Mouse (Mus musculus) cerebellum, adult 9-10 months (tissue): Measurements from ENCODE around the gene Ttll4.

Experiments used
- DNase-seq: peaks from one replicate; pipeline ENCODE4 v3.0.0; 2022

Ttll4 gene

DNA sequence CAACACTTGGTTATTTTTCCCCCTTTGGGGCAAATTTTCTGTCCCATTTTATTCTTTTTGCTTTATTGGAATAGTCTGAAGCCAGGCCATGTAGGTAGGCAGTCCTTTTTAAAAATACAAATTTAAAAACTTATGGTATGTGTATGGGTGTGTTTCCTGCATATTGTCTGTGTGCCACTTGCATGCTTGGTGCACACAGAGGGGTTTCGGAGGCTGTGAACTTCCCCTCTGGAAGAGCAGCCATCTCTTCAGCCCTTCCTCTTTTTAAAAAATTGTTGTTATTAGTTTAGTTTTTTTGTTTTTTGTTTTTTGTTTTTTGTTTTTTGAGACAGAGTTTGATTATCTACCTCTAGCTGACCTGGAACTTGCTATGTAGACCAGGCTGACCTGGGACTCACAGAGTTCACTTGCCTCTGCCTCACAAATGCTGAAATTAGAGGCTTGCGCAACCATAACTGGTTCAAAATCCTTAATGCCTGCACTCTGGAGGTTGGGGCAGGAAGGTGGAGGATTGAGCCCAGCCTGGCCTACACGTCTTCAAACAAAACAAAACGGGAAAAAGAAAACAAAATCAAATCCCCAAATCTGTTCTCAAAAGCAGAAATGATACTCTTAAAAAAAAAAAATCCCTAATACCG, 51.0 kb downstream of the Ttll4 start:
- DNase-seq = no peak

DNA sequence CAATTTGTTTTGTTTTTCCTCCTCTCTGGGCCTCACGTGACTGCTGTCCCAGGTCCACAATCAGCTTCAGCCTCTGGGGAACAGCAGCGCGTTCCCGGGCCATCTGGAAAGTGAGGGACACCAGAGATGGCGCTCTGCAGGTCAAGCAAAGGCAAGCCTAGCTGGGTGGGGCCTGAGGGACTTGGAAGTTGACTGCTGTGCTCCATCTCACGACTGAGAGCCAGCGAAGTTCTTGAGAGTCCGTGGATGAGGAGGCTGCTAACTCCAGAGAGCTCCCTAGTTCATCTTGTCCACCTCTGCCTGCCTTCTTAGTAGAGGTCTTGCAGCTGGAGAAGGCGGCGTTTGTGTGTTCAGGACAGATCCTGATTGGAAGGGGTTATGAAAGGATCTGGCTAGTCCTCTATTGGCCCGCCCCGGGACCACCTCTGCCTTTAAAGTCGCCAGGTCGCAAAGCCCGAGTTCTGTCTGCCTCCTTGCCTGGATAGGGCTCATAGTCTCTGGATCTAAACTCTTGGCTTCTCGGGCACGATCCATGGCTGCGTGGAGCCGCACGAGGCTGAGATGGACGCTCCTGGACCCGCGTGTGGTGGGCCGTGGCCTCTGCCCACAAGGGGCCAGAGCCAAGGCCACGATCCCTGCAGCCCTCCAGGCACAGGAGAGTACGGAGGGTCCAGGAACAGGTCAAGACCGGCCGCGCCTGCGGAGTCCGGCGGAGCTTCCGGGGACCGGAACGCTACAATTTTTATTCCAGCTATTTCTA, 51.7 kb downstream of the Ttll4 start, which contains the start of gene Cyp27a1:
Cyp27a1 (plus strand) TSS at position 476 of the 760 bp plus-strand sequence.
- peak; percentile 9 for DNase-seq

DNA sequence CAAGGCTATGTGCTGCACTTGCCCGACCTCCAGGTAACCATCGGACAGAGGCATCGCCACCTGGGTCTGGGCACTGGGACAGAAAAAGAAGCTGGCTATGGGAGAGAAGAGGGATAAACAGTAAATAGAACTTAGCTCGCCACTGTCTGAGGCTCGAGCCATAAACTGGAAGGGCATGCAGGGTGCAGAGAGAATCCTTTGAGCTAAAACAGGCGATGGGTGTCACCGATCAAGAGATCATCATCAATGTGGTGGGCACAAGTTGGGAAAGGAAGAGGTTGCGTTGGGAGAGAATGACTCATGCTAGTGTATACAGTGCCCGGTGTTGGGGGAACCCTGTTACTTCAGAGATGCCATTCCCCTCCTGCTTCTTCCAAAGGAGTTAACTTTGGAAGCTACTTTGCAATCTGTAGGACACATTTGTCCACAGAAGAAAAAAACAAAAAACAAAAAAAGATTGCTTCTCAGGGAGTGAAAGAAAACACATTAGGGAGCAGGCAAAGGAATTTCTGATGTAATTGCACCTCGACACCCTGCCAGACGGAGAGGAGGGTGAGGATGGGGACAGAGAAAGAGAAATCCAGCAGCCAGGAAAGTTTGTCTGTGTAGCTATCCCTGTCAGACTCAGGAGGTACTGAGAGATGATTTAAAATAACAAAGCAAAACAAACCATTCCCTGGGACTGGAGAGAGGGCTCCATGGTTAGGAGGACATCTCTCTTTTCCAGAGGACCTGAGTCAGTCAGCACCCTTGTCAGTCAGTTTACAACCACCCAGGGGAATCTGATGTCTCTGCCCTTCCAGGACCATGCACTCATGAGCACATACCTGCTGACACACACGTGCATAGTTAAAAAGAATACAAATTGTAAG, 52.5 kb downstream of the Ttll4 start:
- DNase-seq = no peak

DNA sequence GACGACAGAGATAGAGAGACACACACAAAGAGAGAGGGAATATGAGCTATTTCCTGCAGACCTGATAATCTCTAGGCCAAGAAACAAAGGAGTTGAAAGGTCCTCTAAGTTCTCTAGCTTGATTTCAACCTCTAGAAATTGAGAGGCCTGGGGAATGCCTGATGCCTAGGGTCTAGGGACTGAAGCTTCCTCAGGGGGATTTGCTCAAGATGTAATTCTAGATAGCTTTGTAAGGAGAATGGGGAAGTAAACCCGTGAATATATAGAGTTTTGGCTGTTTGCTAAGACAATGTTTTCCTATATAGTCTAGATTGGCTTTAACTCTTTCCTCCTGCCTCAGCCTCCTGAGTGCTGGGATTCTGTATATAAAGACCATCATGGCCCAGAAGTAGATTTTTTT, 53.4 kb downstream of the Ttll4 start:
- DNase-seq = no peak

DNA sequence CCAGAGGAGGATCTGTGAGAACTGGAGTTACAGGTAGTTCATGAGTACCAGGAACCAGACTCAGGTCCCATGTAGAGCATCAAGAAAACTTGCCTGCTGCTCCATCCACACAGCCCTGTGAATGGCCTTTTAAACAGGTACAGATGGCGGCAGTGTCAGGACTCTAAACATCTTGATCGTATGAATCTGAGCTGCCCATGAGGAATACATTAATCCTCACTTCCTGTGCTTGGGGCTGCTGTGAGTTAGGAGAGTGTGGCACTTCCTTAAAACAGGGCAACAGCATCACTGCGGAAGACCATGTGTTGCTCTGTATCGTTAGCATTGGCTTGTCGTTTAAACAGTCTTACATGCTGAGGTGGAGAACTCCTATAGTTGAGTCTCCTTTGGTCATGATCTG, 53.9 kb downstream of the Ttll4 start:
- DNase-seq = no peak

DNA sequence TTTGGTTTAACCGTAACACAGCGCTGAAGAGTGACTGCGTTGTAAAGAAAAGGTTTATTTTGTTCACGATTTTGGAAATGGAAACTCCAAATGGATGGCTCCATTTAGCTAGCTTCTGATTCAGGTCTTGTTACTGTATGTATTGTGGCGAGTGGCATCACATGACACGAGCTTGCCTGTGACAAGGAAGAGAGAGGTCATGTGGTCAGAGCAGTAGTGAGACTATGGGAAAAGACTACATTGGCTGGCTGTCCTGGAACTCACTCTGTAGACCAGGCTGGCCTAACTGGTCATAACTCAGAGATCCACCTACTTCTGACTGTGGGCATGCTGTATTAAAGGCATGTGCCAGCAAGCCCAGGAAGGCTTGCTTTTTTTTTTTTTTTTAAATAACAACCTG, 54.3 kb downstream of the Ttll4 start:
- DNase-seq = no peak

DNA sequence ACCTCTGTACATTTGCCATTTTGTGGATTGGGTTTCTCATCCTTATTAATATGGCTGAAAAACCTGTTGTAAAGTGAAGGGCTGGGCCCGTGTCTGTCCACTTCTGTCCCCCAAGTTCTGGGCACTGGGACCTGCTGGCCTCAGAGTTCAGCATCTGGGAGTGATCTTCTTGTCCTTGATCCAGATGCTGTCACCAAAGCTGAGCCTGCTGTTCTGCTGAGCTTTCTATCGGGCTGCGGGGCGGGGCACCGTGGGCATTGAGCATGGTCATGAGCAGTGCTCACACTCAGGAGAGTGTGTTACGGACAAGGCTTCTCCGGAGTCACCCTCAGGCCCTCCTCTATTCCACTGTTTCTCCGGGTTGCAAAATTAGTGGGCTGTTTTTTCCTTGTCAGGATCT, 56.6 kb downstream of the Ttll4 start:
- no peak for DNase-seq

DNA sequence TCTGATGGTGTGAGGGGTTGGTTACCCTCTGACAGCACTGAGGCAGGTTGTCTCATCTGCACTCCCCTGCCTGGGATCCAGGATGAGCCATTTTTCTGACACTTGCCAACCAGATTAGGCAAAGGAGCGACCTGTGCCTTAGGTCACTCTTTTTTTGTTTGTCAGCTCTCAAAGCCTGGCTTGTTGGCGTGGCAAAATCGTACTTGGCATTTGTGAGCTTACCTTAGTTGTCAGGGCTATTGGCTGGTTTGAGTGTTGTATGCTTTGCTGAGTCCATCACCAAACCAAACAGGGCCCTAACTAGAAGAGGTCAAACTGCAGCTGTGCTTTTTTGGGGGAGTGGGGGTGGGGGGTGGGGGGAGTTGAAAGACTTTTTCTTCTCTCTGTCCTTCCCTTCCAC, 57.7 kb downstream of the Ttll4 start:
- no peak for DNase-seq

DNA sequence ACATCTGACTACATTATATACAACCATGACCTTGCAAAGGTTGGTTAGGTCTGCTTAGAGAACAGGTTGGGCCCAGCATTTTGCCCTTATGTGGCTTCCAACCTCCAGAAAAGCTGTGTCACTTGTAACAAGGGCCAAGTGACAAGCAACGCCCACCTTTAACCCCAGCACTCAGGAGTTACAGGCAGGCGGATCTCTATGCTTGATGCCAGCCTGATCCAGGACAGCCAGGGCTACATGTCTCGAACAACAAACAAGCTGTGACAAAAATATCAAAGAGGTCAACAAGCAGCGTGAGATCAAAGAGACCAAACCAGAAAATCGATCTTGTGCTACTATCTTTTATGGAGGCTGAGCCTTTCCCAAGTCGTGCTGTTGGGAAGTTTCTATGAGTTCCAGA, 60.1 kb downstream of the Ttll4 start:
- no peak for DNase-seq

DNA sequence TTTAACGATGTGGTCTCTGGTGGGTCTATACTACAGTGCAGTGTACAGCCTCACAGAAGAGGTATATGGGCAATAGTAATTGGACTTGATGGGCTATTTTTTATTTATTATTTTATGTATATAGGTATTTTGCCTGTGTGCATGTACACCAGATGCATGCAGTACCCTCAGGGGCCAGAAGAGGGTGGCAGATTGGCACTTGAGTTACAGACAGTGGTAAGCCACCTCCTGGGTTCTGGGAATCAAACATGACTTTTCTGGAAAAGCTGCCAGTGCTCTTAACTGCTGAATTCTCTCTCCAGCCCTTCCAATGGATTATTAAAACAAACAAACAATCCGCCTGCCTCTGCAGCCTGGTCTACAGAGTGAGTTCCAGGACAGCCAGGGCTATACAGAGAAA, 62.2 kb downstream of the Ttll4 start:
- DNase-seq = no peak

DNA sequence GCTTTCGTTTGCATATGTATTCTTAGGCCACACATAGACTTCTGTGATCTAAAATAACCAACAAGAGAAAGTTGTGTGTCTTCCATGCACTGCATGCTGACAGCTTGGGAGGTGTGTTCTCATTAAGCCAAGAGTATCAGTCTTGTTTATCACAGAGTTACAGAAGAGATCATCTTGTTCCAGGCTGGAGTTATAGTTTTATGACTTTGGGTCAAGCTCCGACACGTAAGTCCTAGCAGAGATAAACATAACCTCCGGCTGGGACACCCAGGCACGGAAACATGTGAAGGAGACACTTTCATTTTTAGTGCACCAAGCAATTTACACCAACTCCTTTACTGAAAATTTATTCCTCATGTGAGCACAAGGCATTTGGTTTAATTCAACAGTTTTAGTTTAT, 64.6 kb downstream of the Ttll4 start:
- DNase-seq = no peak

DNA sequence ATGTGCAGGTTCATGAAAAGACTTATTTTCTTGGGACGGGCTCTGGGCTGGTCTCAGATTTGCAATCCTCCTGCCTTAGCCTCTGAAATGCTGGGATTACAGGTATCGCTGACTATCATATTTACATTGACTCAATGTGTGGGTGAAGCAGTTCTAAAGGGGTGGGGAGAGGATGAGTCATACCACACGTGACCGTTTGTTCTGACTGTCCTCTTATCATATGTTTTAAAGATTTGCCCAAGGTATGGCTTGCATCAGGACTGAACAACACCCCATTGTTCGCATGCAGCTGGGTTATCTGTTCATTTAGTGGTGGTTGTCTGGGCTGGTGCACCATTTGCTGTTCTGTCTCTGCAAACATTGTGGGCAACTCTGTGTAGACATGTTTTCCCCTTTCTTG, 65.1 kb downstream of the Ttll4 start:
- no peak for DNase-seq

DNA sequence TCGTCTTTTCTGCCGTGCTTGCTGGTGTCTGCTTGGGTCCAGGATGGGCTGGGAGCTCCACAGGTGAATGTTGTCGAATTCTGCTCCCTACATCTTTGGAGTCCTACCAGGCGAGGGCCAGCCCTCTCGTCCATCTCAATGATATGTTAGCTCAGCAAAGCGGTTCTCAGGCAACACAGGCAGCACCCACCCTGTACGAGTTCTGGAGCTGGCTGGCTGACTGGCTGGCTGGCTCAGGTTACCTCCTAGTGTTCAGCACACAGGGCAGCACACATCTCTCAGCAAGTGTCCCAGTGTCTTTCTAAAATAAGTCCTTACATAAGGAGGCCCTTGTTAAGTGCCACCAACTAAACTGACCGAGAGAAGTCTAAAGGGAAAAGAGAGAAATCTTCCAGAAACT, 66.9 kb downstream of the Ttll4 start:
- no peak for DNase-seq

DNA sequence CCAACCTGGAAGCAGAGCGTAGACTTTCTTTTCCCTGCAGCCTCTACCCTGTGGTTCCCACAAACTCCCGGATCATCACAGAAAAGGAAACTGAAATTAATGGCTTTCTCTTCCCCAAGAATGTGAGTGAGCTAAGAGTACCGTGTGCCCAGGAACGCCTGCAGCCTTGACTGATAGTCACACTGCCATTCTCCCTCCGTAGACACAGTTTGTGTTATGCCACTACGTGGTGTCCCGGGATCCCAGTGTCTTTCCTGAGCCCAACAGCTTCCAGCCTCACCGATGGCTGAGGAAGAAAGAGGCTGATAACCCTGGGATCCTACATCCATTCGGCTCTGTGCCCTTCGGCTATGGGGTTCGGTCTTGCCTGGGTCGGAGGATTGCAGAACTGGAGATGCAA, 75.4 kb downstream of the Ttll4 start:
- DNase-seq = no peak

DNA sequence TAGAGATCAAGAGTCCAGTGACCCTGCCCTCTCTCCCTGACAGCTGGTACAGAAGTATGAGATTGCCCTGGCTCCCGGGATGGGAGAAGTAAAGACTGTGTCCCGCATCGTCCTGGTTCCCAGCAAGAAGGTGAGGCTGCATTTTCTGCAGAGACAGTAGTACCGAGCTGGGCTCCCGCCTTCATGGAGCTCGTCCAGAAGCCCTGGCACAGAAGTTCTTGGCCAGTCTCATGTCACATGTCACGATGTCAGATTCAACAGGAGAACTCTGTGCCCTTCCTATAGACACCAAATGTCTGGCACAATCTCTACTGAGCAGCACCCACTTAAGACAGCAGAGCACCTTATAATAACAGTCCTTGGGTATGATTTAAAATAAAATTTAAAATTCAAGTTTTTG, 76.0 kb downstream of the Ttll4 start:
- no peak for DNase-seq

DNA sequence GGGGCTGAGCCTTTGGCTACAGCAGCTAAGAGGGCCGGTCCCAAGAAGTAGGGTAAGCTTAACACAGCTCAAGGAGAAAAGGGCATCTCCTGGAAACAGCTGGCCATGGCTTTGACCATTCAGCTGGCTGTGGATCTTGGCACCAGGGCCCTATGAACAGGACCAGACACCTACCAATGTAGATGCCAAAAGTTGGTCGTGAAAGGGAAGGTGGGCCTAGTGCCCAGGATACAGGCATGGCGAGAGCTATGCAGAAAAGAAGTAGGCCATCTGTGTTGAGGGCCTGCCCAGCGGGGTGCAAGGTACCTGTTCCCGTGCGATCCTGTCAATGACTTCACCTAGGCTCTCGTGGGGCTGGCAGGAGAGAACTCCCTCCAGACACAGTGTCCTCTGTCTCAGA, 79.3 kb downstream of the Ttll4 start:
- DNase-seq = no peak

DNA sequence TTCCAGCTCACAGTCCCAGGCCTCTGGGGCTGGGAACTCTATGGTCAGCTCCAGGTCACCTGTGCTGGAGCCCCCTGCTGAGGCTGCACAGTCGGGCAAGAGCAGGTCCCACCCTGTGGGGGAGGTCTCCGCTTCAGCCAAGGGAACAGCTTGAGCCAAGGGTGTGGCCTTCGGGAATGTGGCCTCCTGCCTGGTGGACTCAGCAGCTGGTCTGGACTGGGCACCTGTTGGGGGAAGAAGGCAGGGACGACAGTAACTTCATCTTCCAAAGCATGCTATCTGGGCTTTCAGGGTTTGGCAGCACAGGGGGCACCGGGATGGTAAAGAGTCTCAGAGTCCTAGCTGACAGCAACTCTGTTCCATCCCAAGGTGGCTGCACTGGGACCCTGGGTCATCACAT, 85.8 kb downstream of the Ttll4 start:
- DNase-seq = no peak

DNA sequence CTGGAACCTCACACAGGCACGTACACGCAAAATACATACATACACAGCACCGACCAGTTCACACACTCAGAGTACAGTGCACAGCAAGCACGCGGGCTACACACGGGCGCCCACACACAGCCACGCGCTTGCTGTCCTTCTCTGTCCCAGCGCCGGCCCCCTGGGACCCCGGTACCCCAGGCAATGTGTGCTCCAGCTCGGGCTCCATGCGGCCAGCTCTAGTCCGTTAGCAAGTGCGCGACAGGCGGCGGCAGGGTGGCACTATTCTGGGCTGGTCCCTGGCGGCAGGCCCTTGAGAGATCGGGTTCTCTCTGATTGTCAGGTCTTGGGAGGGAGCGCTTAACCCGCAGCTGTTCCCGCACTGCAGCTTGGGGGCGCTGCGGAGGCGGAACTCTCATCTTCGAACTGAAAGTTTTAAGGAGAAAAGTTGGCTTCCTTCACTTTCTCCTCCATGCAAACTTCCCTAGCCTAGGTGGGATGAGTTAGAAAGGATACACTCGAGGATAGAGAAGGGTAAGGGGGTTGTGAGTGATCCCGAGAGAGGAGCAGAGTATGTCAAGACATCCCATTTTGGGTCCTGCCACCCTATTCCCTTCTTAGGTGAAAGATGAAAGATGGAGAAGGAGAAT, 87.2 kb downstream of the Ttll4 start, which contains the start of gene Prkag3:
Prkag3 (minus strand) TSS at position 579 of the 629 bp plus-strand sequence.
- DNase-seq = no peak

DNA sequence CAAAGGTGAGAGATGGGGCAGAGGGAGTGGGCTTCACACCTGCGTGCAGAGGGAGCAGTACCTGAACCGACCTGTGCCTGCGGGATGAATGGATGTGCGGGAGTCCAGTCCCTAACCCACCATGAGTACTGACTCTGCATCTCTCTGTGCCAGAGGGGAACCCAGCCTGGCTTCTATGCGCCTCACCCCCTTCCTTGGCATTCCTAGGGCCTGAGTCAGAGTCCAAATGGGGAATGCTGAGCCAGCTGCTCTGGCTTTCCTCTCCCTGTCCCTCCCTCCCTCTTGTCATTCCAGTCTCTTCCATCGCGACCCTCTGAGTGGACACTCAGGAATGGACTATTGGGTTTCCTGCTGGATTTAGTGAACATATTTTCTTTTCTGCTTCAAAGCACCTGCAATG, 87.8 kb downstream of the Ttll4 start:
- no peak for DNase-seq

DNA sequence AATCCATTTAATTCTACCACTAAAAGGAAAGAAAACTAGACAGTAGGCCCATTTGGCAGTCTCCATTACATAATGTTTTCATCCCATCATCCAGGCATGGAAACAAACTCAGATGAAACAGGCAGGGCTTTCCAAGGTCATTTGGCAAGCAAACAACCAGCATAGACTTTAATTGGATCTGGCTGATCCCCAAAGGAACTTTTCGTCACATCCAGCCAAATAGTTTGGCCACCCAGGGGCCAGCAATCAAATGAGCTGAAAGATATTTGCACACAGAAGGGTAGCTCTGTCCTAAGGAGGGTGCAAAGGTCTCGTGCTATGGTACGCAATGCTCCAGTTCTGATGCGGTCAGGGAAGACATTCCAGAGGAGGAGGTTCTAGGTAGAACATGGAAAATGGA, 89.1 kb downstream of the Ttll4 start:
- DNase-seq = no peak

DNA sequence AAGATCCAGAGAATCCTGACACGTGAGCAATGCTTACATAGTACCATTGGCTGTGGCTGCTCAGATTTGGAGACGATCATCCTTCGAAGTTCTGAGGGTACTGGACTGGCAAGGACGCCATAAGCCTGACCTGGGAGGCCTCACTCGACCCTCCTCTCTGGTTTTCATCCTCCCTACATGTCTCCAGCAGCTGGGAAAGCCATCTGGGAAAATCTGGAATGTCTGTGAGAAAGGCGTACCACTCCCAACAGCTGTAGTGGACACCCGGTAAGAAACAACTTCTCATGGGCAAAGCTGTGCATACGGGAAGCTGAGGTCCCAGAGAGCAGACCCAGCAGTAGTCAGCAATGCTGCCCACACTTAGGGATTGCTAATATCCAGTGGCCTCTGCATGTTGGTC, 90.6 kb downstream of the Ttll4 start:
- no peak for DNase-seq

DNA sequence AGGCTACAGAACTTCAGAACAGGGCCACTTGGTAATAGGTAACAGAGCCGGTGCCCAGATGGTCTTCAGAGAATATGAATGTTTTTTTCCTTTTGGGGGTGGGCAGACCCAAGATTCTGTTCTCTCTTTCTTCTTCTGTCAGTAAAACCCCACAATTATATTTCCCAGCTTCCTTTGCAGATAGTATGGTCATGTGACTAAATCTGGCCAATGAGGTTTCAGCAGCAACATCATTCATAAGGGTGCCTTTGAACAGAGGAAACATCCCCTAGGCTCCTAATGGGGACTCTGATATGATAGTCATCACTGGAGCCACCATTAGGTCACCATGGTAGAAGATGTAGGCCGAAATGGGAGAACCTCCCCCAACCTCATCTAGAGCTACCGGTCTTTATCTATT, 91.3 kb downstream of the Ttll4 start:
- no peak for DNase-seq
